Mouse (Mus musculus): Measurements from ENCODE around the gene Syde1.
"Not testable (repeated sequence)": the region's sequence is repeated elsewhere in the genome, so short reads cannot be mapped to it uniquely, and the experiment has no call there.

Syde1 gene

DNA sequence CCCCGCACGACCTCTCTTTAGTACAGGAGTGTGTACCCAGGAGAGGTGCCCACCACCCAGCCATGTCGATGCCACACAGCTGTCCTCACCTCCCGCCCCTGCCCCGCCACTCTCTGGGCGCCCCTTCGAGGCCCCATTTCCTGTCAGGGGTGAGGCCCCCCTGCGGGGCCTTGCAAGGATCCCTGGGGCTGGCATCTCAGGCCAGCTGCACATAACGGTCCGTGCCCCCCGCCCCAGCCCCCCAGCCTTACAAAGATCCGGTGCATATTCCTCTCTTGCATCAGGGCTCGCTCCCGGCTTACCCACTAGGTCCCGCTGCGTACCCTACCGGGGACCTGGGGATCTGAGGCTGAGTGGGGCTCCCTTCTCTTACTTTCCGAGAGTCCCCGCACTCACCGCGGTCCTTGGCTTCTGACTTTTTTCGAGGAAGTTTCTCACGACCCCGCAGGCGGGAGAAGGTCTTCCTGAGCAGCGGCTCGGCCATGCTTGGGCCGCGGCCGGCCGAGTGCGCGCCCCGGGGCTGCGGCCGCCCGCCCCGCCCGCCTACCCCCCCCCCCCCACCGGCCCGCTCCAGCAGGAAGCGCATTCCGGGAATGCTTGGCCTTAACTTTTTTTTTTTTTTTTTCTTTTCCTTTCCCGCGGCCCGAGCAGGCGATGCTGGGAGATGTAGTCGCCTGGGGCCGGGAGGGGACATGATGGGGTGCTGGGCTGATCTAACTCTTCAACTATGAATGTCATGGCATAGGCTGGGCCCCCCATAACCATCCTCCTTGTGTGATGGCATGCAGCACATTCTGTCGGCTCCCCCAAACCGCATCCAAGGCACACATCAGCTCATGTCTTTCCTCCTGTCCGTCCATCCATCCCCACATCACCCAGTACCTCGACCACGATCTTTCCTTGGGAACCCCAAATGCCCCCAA, at the start of gene Syde1:
Gene Syde1, minus strand, starts transcription at position 559 of the 923 bp plus-strand sequence.
- no peak for DNase-seq (ENCODE audit: low spot score in 2 of 2)

DNA sequence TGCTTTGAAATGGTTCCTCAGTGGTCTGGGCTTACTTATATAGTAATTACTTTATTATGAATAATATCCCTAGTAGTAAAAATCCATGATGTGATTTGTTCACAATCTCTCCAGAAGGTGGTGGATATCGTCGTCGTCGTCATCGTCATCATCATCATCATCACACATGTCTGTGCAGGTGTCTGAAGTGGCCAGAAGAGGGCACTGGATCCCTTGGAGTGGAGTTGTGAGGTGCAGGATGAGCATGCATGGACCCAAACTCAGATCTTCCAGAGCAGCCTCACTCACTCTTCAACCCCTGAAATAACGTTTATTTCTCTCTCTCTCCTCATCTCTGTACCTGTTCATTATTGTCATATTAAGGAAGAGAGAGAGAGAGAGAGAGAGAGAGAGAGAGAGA, 40.5 kb upstream of the Syde1 start:
- DNase-seq (ENCODE audit: low spot score in 2 of 2), result peak; percentile 28 to 47

DNA sequence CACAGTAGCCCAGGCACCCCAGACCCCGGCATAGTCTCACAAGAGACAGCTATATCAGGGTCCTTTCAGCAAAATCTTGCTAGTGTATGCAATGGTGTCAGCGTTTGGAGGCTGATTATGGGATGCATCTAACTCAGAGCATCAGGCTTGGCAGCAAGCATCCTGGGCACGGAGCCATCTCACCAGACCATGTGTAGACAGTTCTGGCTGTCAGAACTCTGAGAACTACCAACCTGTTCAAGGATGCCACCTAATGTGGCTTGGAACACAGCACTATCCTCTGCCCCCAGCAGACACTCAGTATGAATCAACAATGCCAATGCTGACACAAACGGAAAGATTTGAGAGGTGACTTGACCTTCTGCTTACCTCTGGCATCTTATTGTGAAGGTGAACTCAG, 38.4 kb upstream of the Syde1 start:
- peak in 1 of 2 experiments; percentile 17 for DNase-seq (ENCODE audit: low spot score in 2 of 2)

DNA sequence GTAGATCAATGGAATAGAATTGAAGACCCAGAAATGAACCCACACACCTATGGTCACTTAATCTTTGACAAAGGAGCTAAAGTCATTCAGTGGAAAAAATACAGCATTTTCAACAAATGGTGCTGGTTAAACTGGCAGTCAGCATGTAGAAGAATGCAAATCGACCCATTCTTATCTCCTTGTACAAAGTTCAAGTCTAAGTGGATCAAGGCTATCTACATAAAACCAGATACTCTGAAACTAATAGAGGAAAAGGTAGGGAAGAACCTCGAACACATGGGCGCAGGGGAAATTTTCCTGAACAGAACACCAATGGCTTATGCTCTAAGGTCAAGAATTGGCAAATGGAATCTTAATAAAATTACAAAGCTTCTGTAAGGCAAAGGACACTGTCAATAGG, 31.4 kb upstream of the Syde1 start:
- not testable (repeated sequence) for DNase-seq (ENCODE audit: low spot score in 2 of 2)

DNA sequence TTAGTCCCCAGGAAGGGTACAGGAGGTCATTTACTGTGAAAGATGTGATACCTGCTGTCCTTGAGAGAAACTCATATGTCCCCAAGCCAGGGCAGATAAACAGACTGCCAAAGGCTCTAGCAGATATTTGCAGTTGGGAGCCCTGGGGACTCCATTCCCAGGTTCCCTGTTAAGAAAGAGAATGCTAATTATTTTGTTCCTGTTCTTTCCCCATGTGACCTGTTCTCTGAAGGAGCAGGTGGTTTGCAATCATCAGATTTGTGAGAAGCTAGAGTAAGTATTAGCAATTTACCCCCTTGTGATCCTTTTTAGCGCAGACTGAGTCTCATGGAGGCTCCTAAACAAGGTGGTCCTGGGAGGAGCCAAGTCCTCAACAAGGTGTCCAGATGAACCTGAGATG, 26.2 kb upstream of the Syde1 start, which contains the start of gene Olfr1357:
Gene Olfr1357, minus strand, starts transcription at position 101 of the 400 bp plus-strand sequence.
- DNase-seq (ENCODE audit: low spot score in 2 of 2), result no peak

DNA sequence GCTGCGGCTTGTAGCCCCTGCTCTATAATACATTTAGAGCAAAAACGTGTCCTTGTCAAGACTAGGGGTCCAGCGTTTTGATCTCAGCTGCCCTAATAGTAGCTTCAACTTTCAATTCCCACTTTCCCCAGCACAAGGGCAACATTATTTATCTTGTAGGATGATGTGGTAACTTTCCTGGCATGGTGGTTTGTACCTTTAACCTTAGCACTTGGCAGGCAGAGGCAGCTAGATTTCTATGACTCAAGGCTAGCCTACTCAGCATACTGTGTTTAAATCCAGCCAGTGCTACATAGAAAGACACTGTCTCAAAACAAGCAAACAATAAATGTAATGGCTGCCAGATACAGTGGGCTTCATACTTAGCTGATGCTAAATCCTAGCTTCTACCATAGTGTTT, 15.8 kb upstream of the Syde1 start:
- no peak for DNase-seq (ENCODE audit: low spot score in 2 of 2)

DNA sequence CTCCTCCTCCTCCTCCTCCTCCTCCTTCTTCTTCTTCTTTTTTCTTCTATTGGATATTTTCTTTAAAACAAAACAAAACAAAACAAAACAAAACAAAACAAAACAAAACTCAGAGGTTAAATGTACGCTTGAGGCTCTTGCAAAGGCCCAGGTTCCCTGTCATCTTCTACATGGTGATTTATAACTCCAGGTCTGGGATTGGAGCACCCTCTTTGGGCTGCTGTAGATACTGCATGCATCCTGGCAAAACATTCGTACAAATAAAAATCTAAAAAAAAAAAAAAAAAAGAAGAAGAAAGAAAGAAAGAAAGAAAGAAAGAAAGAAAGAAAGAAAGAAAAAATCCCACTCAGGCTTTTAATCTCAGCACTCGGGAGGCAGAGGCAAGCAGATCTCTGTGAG, 13.3 kb upstream of the Syde1 start:
- peak in 1 of 2 experiments; percentile 46 for DNase-seq (ENCODE audit: low spot score in 2 of 2)

DNA sequence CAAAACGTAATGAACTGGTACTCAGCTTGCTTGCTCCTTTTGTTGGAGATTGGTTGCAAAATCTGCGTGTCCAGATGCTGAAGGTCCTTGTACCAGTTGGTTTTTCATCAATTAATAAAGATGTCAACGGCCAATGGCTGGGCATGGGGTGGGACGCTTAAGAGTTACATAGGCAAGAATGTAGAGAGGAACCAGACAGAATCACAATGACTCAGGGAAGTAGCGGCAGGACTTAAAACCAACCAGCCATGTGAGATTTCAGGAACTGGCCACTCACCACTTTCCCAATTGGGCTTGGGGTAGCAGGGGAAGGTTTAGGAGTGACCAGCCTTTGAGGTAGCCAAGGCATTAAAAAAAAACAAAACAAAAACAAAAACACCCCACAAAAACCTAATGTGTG, 8.1 kb upstream of the Syde1 start:
- DNase-seq (ENCODE audit: low spot score in 2 of 2), result no peak

DNA sequence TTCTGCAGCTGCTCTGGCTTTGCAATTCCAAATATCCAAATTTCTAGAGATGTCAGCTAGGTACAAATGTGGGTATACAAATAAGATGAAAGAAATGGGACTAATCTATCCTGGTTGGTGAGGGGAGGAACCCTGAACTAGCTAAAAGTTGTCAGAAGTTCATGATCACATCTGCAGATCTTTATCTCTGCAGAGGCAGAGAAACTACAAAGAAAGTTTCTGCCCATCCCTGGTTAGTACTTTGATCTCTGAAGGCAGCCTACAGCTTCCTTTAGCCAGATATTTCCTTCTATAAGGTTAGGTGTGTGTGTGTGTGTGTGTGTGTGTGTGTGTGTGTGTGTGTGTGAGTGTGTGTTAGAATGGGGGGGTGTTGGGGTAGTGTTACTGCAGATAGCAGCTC, 2.8 kb upstream of the Syde1 start:
- DNase-seq (ENCODE audit: low spot score in 2 of 2), result no peak

DNA sequence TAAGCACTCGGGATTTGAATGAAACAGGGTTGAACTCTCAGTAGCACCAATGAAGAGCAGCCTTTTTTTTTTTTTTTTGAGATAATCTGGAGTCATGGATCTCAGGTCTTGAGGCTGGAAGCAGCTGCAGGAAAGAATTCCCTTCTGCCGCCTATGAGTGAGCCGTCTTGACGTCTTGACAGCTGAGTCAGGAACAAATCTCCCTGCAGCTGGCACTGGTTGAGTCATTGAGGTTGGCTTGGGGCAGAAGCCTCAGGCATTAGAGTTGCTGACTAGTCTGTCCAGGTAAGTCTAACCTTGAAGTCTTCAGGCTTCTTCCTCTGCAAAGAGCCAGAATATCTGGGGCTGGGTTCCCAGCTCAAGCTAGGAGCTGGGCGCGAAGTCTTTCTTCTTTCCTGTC, 2.4 kb upstream of the Syde1 start:
- DNase-seq (ENCODE audit: low spot score in 2 of 2), result no peak

DNA sequence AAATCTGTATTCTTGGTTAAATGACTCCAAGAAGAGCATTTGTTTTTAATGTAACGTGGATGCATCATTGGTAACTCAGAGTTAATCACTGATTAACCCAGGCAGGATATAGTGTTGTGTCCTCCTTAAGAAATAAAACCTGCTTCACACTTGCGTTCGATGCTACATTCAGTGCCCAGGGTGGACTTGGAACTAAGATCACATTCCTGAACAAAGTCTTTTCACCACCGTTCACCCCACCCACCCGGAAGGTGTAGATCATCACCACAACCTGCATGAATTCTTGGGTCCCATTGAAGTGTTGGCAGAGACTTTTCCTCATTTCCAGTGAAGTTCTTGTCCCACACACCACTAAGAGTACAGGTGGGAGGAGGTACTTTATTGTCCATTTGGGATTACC, 2.0 kb upstream of the Syde1 start:
- DNase-seq (ENCODE audit: low spot score in 2 of 2), result no peak

DNA sequence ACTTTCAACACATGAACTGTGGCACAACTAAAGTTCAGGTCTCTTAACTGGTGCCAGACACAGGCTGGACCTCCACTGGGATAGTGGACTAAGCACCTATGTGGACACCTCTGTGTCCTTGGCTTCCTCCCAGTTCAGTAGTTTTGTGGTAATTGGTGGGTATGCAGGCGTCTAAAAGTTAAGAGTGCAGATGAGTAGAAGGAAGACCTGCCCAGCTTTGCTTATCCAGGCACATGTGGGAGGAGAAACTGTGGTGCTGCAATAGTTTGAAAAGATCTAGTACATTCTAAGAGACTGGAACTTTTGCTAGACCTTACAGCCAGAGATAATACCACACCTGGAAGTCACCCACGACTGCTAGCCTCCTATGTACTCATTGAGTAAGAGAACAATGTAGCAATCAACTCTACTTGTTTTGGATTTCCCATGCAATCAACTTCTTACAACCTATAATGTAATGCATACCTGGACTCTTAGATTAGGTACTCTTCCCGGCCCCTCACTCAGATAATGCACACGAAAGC, 1.2 kb upstream of the Syde1 start:
- no peak for DNase-seq (ENCODE audit: low spot score in 2 of 2)

DNA sequence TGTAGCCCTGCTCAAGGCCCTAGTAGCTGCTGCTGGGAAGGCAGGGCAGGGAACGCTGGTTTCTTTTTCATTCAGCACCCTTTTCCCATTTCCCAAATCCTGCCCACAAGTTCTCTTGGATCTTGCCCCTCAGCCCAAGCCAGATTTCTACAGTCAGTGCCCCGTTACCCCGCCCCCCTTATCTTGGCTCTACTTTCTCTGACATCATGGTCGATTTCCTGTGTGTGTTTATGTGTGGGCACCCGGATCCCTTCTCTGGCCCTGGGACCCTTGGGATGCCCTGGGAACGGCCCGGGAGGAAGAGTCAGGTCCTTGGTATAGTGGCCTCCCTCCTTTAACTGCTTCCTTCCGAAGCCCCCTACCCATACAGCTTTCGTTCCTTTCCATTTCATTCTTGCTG, 1.0 kb downstream of the Syde1 start:
- no peak for DNase-seq (ENCODE audit: low spot score in 2 of 2)

DNA sequence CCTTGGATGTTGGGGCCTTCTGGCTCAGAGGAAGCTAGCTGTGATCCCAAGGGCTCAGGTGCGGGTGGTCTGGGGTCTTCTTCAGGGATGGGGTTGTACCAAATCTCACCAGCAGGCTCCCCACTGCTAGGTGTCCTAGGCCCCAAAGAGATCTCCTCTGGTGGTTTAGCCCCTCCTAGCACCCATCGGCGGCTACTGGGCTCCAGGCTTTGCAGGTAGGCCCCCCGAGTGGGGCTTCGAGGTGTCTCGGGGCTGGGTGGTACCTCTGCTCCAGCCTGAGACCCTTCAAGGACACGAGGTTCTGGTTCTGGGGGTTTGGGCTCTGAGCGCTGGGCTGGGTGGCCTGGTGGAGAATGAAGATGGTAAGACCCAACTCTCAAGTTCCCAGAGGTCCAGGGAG, 1.9 kb downstream of the Syde1 start:
- DNase-seq (ENCODE audit: low spot score in 2 of 2), result no peak

DNA sequence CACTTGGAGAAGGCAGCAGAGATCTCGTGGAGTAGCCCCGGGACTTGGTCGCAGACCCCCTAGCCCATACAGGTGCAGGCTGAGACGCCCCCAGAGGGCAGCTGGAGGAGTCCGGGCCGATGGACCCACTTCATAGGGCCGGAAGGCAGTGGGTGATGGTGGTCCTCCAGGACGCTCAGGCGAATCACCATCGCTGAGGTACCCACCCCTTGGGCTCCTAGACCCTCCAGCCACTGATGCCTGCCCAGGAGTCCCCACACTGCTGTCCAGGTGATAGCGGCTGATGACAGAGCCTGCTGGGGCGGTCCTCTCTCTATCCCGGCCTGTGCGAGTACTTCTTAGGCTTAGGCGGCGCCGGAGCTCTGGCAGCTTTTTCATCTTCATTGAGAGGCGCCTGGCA, 2.5 kb downstream of the Syde1 start:
- no peak for DNase-seq (ENCODE audit: low spot score in 2 of 2)

DNA sequence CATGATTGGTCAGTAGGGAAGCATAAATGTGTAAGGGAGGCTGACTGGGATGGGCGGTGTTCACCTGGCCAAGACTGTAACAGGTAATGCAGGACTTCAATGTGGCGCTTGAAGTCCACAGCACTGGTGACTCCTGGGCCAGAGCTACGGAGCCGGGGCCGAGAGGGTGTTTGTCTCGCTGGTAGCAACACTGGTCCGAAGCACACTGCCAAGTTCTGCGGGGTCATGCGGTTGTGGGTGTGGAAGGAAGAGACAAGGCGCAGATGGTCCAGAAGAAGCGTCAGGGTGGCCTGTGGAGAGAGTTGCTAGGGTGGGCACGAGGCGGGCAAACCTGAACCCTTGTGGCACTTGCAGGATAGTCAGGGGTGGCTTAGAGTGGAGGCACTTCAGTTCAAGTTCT, 5.7 kb downstream of the Syde1 start:
- no peak for DNase-seq (ENCODE audit: low spot score in 2 of 2)

DNA sequence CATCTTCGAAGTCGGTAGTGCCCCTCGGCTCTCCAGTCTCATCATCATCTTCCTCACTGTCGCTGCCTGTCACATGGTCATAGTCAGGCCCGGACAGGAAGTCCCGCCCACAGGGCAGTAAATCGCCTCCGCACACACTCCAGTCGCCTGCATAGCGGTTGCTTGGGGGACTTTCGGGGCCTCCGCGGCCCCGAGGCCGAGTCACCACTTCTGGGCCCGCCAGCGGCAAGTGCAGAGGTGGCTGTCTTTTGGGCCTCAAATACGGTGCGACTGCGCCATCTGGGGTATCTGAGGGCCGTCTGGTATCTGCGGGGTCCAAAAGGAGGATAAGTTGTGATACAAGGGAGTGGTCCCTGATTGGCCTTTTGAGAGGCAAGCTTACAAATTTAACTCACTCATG, 6.2 kb downstream of the Syde1 start:
- DNase-seq (ENCODE audit: low spot score in 2 of 2), result no peak

DNA sequence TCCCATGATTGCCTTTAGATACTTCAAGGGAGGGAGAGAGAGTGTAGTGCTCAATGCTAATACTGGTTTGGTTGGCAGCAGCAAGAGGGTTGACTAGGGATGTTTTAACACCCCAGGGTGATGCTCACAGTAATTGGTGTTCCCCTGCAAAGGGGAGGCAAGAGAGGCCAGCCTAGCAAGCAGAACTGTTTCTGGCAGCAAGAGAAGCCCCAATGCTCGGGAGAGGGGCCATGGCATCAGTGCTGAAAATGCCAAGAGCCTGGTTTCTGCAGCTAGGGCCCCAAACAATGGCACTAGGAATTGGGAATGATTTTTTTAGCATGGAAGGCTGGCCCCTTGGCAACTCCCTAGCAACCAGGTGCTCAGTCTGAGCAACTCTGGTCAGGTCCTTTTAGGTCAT, 6.8 kb downstream of the Syde1 start:
- DNase-seq (ENCODE audit: low spot score in 2 of 2), result no peak

DNA sequence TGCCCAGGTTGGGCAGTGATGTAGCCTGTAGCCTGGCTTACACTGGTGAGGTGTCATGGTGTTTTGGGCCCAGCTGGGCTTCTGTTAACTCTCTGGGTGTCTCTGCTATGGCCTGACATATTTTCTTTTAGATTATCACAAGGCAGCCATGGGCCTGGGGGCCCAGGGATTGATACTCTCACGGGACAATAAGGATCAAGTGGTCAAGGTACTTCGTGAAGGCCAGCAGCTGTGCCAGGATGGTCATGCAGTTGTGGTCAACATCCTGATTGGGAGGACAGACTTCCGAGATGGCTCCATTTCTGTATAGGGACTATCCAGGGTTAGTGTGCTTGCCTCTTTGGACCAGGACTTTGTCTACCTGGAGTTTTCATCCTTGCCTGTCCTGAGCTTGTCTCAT, 7.8 kb downstream of the Syde1 start:
- DNase-seq (ENCODE audit: low spot score in 2 of 2), result no peak

DNA sequence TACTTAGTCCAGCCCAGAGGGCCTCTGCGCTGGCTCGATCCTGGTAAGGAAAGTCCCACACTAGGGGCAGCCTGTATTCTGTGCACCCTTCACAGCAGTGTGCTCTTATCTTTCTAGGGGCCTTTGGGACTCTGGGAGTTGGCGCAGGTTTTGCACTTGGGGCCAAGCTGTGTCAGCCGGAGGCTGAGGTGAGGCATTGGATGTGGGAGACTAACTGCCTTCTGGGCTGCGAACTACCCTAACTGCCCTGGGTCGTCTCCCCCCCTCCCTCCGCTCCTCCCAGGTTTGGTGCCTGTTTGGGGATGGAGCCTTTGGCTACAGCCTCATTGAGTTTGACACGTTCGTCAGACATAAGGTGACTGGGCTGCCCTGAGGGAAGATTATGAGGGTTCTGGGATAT, 8.4 kb downstream of the Syde1 start:
- DNase-seq (ENCODE audit: low spot score in 2 of 2), result no peak

DNA sequence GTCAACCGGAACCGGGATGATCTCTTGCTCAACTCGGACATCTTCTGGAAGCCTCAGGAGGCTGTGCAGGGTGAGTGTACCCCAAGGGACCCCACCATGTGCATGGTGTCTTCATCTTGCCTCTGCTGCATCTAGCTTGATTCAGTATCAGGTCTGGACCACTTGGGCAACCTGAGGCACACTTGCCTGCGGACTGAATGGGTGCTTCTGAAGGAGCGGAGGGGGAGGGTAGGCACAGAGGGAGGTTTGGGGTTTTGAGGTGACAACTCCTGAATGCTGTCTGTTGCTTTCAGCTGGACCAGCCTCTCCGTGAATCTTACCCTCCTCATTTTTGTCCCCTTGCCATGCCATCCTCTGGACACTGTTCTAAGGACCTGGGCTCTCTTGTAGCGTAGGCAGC, 10.6 kb downstream of the Syde1 start:
- DNase-seq (ENCODE audit: low spot score in 2 of 2), result no peak

DNA sequence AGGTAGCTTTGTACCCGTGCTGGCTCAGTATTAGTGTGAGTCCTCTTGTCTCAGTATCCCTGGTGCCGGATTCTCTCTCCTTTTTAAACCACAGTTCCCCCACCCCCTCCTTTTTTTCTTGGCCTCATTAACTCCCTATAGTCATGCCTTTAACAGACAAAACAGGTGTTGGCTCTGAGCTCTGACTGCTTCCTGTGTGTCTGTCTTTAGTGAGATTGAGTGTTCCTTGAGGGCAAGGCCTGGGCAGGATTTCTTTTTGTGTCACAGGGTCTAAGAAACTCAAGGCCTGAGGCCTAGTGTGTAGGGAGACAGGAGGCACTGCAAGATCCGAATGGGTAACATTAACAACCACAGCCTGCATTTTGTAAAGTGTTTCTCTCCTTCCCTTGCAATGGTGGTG, 13.6 kb downstream of the Syde1 start:
- no peak for DNase-seq (ENCODE audit: low spot score in 2 of 2)

DNA sequence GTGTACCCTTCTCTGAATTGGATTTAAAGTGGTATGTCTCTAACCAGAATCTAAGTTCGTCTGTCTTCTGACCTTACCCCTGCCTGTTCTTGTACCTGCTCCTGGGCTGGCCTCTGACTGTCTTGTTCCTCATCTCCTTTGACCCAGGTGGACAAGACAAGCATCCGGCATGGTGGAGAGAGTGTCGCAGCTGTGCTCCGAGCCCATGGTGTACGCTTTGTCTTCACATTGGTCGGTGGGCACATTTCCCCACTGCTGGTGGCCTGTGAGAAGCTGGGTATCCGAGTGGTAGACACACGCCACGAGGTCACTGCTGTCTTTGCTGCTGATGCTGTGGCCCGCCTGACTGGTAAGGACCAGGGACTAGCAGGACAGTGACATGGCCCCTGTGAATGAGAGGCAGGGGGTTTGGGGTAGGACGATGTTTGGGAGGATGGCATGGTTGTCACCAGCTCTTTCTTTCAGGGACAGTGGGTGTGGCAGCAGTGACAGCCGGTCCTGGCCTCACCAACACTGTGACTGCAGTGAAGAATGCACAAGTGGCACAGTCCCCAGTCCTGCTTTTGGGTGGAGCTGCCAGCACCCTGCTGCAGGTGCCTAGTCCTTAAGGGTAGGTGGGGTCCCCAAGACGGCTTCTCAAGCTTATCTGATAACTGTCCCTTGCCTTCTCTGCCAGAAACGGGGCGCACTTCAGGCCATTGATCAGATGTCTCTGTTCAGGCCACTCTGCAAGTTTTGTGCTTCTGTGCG, 15.2 kb downstream of the Syde1 start:
- no peak for DNase-seq (ENCODE audit: low spot score in 2 of 2)

Measured in frontal cortex, postnatal 36 days (tissue).